Mouse (Mus musculus) CH12.LX (cell line): Measurements from ENCODE around the gene Tm9sf4. TPM values are rescaled to one million over a fixed set of nuclear protein-coding genes. Genes with fewer than 3 reads are reported as not detected.

Experiments
- DNase-seq: peaks from one replicate; pipeline ENCODE4 v3.0.0-alpha.2; 2013; ENCODE audit errors: extremely low read depth
- H3K27ac ChIP-seq: 2 replicates; pipeline ENCODE4 v1.5.1; 2012; ENCODE audit warnings: low read depth, mild to moderate bottlenecking, control low read depth, moderate library complexity; ENCODE audit not compliant: insufficient read depth
- H3K27me3 ChIP-seq: replicated peaks from 2 replicates; pipeline ENCODE3; 2012; ENCODE audit warnings: inconsistent platforms
- H3K36me3 ChIP-seq, 2 experiments: replicated peaks in 1 of 2; 2 replicates each; pipeline versions ENCODE3 to v1.6.1; 2012; ENCODE audit warnings: inconsistent platforms in 1 of 2, low read length in 1 of 2, mild to moderate bottlenecking in 1 of 2, mixed read lengths in 1 of 2, moderate library complexity in 1 of 2; ENCODE audit not compliant: control insufficient read depth in 1 of 2, insufficient read depth in 1 of 2
- H3K4me1 ChIP-seq, 2 experiments: 2 replicates each; pipeline ENCODE4 v1.6.1; 2012; ENCODE audit warnings: inconsistent platforms in 1 of 2, moderate library complexity in 1 of 2; ENCODE audit not compliant: insufficient read depth in 2 of 2, control insufficient read depth in 1 of 2
- H3K4me2 ChIP-seq: 2 replicates; pipeline ENCODE4 v1.6.1; 2012; ENCODE audit warnings: low read depth, mild to moderate bottlenecking, control low read depth; ENCODE audit not compliant: poor library complexity, insufficient read depth, severe bottlenecking
- H3K4me3 ChIP-seq, 3 experiments: fragments of 150-350 bp in 1 of 3; sonication (generic) in 1 of 3; replicated peaks in 1 of 3; 2 replicates each; pipeline versions ENCODE3 to v1.5.1; 2011 to 2012; ENCODE audit warnings: low read depth in 2 of 3, low read length in 2 of 3, mild to moderate bottlenecking in 2 of 3, moderate library complexity in 2 of 3, control low read depth in 1 of 3, improper control_type of control experiment in 1 of 3, inconsistent platforms in 1 of 3, mixed read lengths in 1 of 3; ENCODE audit not compliant: poor library complexity in 1 of 3
- H3K79me2 ChIP-seq: replicated peaks from 2 replicates; pipeline ENCODE4 v1.6.1; 2012; ENCODE audit warnings: mild to moderate bottlenecking, moderate library complexity; ENCODE audit not compliant: control insufficient read depth, poor library complexity, insufficient read depth, severe bottlenecking; ENCODE audit errors: extremely low read depth
- H3K9ac ChIP-seq: 2 replicates; pipeline ENCODE4 v1.6.1; 2012; ENCODE audit warnings: low read depth, mild to moderate bottlenecking, control low read depth, moderate library complexity; ENCODE audit not compliant: insufficient read depth
- H3K9me3 ChIP-seq: replicated peaks from 2 replicates; pipeline ENCODE3; 2012; ENCODE audit warnings: low read length, inconsistent platforms, mixed read lengths
- ELF1 ChIP-seq: IDR thresholded peaks from 2 replicates; pipeline ENCODE4 v1.6.1; 2014; ENCODE audit warnings: low read depth, mild to moderate bottlenecking, inconsistent platforms, low read length, improper control_type of control experiment
- GABPA ChIP-seq: IDR thresholded peaks from 2 replicates; pipeline ENCODE4 v1.6.1; 2012; ENCODE audit warnings: low read depth, low read length, improper control_type of control experiment, inconsistent platforms; ENCODE audit not compliant: insufficient replicate concordance
- HCFC1 ChIP-seq: IDR thresholded peaks from 2 replicates; pipeline ENCODE4 v1.6.1; 2012; ENCODE audit warnings: low read depth, mild to moderate bottlenecking, inconsistent platforms, low read length, improper control_type of control experiment
- JUN ChIP-seq: IDR thresholded peaks from 2 replicates; pipeline ENCODE4 v1.6.1; 2011; ENCODE audit warnings: low read depth, mild to moderate bottlenecking, low read length, improper control_type of control experiment, moderate library complexity; ENCODE audit not compliant: insufficient read depth
- JUND ChIP-seq: conservative IDR thresholded peaks from 2 replicates; pipeline ENCODE4 v1.6.1; 2011; ENCODE audit warnings: low read depth, low read length, improper control_type of control experiment
- KAT2A ChIP-seq: IDR thresholded peaks from 2 replicates; pipeline ENCODE4 v1.6.1; 2012; ENCODE audit warnings: low read length, improper control_type of control experiment, inconsistent platforms; ENCODE audit not compliant: insufficient replicate concordance
- MAFK ChIP-seq: IDR thresholded peaks from 2 replicates; pipeline ENCODE4 v1.6.1; 2011; ENCODE audit warnings: low read length, improper control_type of control experiment; ENCODE audit not compliant: insufficient replicate concordance
- MAX ChIP-seq: IDR thresholded peaks from 2 replicates; pipeline ENCODE4 v1.6.1; 2011; ENCODE audit warnings: low read length, improper control_type of control experiment
- MAZ ChIP-seq: IDR thresholded peaks from 2 replicates; pipeline ENCODE4 v1.6.1; 2012; ENCODE audit warnings: low read depth, mild to moderate bottlenecking, inconsistent platforms, low read length, improper control_type of control experiment, moderate library complexity
- MXI1 ChIP-seq: IDR thresholded peaks from 2 replicates; pipeline ENCODE4 v1.6.1; 2011; ENCODE audit warnings: mild to moderate bottlenecking, low read depth, low read length, improper control_type of control experiment
- NELFE ChIP-seq: IDR thresholded peaks from 2 replicates; pipeline ENCODE4 v1.6.1; 2011; ENCODE audit warnings: low read depth, low read length, improper control_type of control experiment
- NRF1 ChIP-seq: IDR thresholded peaks from 2 replicates; pipeline ENCODE4 v1.6.1; 2014; ENCODE audit warnings: low read depth, mild to moderate bottlenecking, inconsistent platforms, low read length, improper control_type of control experiment, moderate library complexity
- PAX5 ChIP-seq: IDR thresholded peaks from 2 replicates; pipeline ENCODE4 v1.6.1; 2012; ENCODE audit warnings: low read length, inconsistent platforms, mixed read lengths
- RAD21 ChIP-seq: IDR thresholded peaks from 2 replicates; pipeline ENCODE4 v1.6.1; 2011; ENCODE audit warnings: low read depth, mild to moderate bottlenecking, low read length, improper control_type of control experiment, moderate library complexity
- RCOR1 ChIP-seq: conservative IDR thresholded peaks from 2 replicates; pipeline ENCODE4 v1.6.1; 2012; ENCODE audit warnings: low read depth, mild to moderate bottlenecking, inconsistent platforms, low read length, improper control_type of control experiment
- SIN3A ChIP-seq: IDR thresholded peaks from 2 replicates; pipeline ENCODE4 v1.6.1; 2012; ENCODE audit warnings: low read length, improper control_type of control experiment, inconsistent platforms
- TBP ChIP-seq: conservative IDR thresholded peaks from 2 replicates; pipeline ENCODE4 v1.6.1; 2011; ENCODE audit warnings: low read depth, low read length, improper control_type of control experiment
- TCF12 ChIP-seq: IDR thresholded peaks from 2 replicates; pipeline ENCODE4 v1.6.1; 2014; ENCODE audit warnings: low read depth, mild to moderate bottlenecking, inconsistent platforms, low read length, improper control_type of control experiment
- UBTF ChIP-seq: IDR thresholded peaks from 2 replicates; pipeline ENCODE4 v1.6.1; 2012; ENCODE audit warnings: low read depth, mild to moderate bottlenecking, inconsistent platforms, low read length, improper control_type of control experiment, moderate library complexity
- USF1 ChIP-seq: IDR thresholded peaks from 2 replicates; pipeline ENCODE4 v1.6.1; 2014; ENCODE audit warnings: low read depth, mild to moderate bottlenecking, inconsistent platforms, low read length, improper control_type of control experiment
- USF2 ChIP-seq: conservative IDR thresholded peaks from 2 replicates; pipeline ENCODE4 v1.6.1; 2011; ENCODE audit warnings: low read depth, low read length, improper control_type of control experiment
- ZC3H11A ChIP-seq: IDR thresholded peaks from 2 replicates; pipeline ENCODE4 v1.6.1; 2012; ENCODE audit warnings: low read depth, mild to moderate bottlenecking, inconsistent platforms, low read length, improper control_type of control experiment
- ZKSCAN1 ChIP-seq: IDR thresholded peaks from 2 replicates; pipeline ENCODE4 v1.6.1; 2012; ENCODE audit warnings: low read depth, inconsistent platforms, low read length, improper control_type of control experiment, borderline replicate concordance
- ZNF384 ChIP-seq: IDR thresholded peaks from 2 replicates; pipeline ENCODE4 v1.6.1; 2012; ENCODE audit warnings: low read depth, low read length, improper control_type of control experiment, inconsistent platforms
- dilution Hi-C: fragments of 300-500 bp; cut with MboI; formaldehyde crosslinking; loops from 2 replicates; pipeline ENCODE4 v1.14.3; 2020; ENCODE audit warnings: low sequenced_read_pairs; ENCODE audit not compliant: extremely low pct_unique_long_range_greater_than_20kb, extremely low pct_ligation_motif_present
- in situ Hi-C: fragments of 300-500 bp; cut with MboI; formaldehyde crosslinking; loops from 3 replicates; pipeline ENCODE4 v1.14.3; 2019; ENCODE audit warnings: low sequenced_read_pairs, low pct_ligation_motif_present, low pct_unique_long_range_greater_than_20kb, mixed read lengths
- polyA plus RNA-seq: library from polyadenylated mRNA; unstranded; fragments of >175 nt; gene quantifications from 2 replicates; pipeline ENCODE4 v1.2.1, GENCODE M21; 2012; ENCODE audit warnings: low read depth; ENCODE audit not compliant: insufficient read length
- total RNA-seq, 2 experiments: library from RNA; depleted of rRNA; stranded (reverse); fragments of 300-350 nt in 1 of 2; fragments of >200 nt in 1 of 2; gene quantifications; 2 replicates each; pipeline ENCODE4 v1.2.3; 2012 to 2014

Tm9sf4 gene
- total and polyA plus RNA-seq, 3 experiments = 13.3 to 51.1 (median 30.4) TPM

DNA sequence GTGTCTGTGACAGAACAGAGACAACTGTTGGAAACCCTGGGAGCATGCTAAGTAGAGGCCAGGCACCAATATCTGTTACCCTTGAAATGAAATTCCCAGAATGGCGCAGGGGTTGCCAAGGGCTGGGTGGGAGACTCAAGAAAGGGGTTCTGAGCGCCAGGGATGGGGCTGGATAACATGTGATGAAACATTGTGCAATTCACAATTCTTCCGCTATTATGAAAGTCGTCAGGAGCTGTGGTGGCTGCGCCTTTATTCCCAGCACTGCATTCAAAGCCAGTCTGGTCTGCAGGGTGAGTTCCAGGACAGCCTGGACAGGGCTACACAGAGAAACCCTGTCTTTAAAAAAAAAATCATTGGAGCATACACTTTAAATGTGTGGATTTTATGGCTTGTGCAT is 15.8 kb upstream of the Tm9sf4 start:
- Histone ChIP-seq H3K79me2 (no peaks in the 10 kb centered on the region), H3K27ac (no peak overlapping the region), H3K27me3 (peaks cover 20% of the 10 kb centered on the region), H3K36me3 (no peaks in the 10 kb centered on the region), H3K4me2 (no peak overlapping the region), H3K4me1 (peaks cover 0 to 19% of the 10 kb centered on the region in 2 experiments; a peak in 2 of 4 replicates), H3K9ac (no peak overlapping the region), H3K9me3 (peaks cover 3% of the 10 kb centered on the region), H3K4me3 (no peak overlapping the region)
- in situ Hi-C loops = loop anchor here (5.0 to 25.0 kb wide), 4 partner anchors 61 to 442 kb away; no protein-coding TSS in a partner anchor
- TF ChIP-seq JUND (no peak), ZKSCAN1 (no peak), UBTF (no peak), NRF1 (no peak), ZC3H11A (no peak), RCOR1 (no peak), PAX5 (no peak), KAT2A (no peak), TCF12 (no peak), USF1 (no peak), GABPA (no peak), USF2 (no peak), MXI1 (no peak), NELFE (no peak)
- dilution Hi-C loops = no loop called here
- no peak for DNase-seq

DNA sequence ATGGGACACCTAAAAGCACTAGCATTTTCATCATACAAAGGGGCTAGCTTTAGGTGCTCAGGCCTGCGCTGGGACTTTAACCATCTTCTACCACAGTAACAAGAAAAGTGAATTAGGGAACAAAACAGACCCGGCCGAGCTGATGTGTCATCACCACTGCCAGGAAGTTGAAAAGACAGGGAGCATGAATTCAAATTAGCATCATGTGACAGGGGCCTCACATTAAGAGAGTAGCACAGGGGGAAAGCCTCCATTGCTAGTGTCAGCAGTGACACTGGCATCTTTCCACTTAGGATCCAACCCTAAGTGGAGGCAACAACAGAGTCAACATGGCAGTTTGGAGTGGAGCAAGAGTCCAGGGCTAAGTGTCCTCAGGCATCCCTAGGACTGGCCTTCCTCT is 13.9 kb upstream of the Tm9sf4 start:
- H3K4me1 ChIP-seq = peaks cover 0 to 16% of the 10 kb centered on the region in 2 experiments; a peak in 2 of 4 replicates
- peak; percentile 35 for DNase-seq
- TF ChIP-seq MAFK (no peak), RAD21 (no peak), ZNF384 (no peak), ZKSCAN1 (no peak), USF2 (no peak), PAX5 (no peak), MAX (no peak), MXI1 (no peak), ELF1 (no peak), HCFC1 (no peak), SIN3A (no peak), JUN (no peak), MAZ (no peak), NRF1 (no peak), TBP (no peak)
- no peak overlapping the region for H3K4me2 ChIP-seq
- H3K27ac ChIP-seq = no peak overlapping the region
- H3K27me3 ChIP-seq = peaks cover 30% of the 10 kb centered on the region
- H3K36me3 ChIP-seq = no peaks in the 10 kb centered on the region
- H3K9ac ChIP-seq = no peak overlapping the region
- dilution Hi-C loops (no loop called here), in situ Hi-C loops (loop anchor here (5.0 to 25.0 kb wide), 4 partner anchors 62 to 440 kb away; no protein-coding TSS in a partner anchor)
- no peak overlapping the region for H3K4me3 ChIP-seq
- H3K79me2 ChIP-seq = no peaks in the 10 kb centered on the region
- peaks cover 3% of the 10 kb centered on the region for H3K9me3 ChIP-seq
